Mouse (Mus musculus): Measurements from ENCODE around the gene Tmem131.
"Not testable (repeated sequence)": the region's sequence is repeated elsewhere in the genome, so short reads cannot be mapped to it uniquely, and the experiment has no call there.

Gene Tmem131

DNA sequence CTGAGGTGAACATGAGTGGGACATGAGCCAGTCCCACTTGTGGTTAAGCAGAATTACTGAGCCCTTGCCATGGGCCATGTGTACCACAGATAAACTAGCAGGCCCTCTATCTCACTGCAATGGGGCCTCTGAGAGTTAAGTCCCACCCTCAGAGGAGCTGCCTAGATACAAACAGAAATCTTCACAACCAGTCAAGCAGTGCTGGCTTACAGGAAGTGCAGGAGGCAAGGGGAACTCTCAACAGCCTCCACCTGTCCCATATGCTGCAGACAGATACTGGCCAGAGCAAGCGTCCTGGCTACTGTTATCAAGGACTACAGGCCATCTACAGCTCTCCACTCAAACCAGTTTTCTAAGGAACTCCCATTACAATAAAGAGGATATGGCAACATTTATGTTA lies 23.7 kb downstream of the Tmem131 start:
- no peak for DNase-seq (ENCODE audit: low read depth, low spot score)

DNA sequence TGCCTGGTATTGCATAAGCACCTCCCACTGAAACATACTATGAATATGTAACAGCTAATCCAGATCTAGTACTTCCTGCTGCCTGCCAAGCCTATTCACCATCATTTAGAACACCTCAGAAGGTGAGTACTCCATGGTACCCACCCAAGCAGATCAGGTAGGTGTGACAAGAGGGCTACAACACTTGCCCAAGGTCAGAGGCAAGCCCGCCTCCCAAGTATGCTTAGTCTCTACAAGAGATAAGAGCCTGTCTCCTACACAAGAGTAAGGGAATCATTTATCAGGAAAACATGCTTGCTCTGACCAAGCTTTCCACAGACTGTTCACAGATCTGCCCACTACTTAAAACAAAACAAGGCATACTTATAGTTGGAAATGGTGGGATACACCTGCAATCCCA lies 26.0 kb downstream of the Tmem131 start:
- DNase-seq (ENCODE audit: low read depth, low spot score): no peak

DNA sequence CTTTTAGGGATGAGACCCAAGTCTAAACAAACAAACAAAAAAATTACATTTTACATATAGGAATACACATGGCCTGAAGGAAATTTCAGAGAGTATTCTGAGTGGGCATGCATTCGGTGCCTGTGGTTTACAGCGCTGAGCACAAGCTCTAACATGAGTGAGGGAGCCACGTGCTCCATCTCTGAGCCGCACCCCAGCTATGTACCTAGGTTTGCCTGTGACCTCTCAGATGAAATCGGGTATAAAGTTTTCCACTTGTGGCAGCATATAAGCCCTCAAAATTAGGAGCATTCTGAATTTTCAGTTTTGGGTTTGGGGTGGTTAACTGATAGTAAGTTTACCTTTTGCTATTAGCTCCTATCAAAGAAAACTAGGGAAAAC lies 28.3 kb downstream of the Tmem131 start:
- no peak for DNase-seq (ENCODE audit: low read depth, low spot score)

DNA sequence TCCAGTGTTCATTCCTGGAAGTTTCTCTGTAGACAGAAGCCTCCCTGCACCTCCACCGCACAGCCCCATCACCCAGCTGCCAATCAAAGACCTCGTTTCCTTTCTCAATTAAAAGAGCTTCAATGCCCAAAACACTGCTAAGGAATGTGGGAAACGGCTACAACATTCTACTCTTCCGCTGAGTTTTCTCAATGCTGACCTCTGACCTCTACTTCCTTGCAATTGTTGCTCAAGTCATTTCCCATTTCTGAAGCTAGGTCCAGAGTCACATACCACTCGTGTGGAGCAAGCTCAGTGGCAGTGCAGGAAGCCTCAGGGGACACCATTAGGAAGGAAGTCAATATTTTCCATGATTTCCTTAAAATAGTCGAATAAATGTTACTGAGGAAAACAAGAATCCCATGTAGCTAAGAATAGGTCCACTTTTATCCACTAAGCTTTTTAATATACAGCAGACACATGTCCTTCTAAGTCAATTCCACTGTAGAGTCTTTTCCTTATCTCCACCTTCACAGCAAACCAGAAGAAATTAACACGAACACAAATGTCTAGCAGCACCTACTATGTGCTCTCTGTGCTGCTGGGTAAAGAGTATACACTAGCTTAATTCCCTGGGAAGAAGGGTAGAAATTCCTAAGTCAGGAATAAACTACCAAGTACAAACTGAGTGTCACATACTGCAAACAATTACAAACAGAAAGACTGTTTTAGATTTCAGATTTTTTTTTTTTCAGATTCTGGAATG lies 28.8 kb downstream of the Tmem131 start:
- DNase-seq (ENCODE audit: low read depth, low spot score): peak; percentile 74

DNA sequence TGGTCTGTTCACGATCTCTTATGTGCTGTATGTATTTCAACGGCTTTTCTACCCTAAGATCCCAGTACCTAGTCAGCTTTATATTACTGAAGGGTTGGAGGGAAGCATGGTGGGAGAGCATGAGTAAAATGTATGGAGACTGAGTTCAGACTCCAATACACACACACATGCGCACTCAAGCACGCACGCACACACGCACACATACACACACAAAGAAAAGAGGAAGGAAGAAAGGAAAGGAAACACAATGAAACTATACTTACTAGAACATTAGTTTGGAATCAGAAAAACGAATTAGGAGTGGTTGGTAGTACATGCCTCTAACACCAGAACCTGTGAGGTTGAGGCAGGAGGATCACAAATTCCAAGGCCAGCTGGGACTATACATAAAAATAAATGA lies 29.7 kb downstream of the Tmem131 start:
- no peak for DNase-seq (ENCODE audit: low read depth, low spot score)

DNA sequence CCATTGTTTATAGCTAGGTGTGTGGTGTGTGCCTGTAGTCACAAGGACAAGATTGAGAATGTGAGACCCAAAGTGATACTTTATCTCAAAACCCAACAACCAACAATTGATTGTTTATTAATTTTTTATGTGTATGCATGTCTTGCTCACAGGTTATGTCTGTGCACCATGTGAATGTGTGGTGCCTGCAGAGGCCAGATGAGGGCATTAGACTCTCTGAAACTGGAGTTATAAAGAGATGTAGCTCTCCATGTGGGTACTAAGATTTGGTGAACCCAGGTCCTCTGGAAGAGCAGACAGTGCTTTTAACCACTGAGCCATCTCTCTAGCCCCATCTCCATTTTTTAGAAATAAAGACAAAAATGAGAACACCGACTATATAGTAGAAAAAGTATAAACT lies 31.2 kb downstream of the Tmem131 start:
- no peak for DNase-seq (ENCODE audit: low read depth, low spot score)

DNA sequence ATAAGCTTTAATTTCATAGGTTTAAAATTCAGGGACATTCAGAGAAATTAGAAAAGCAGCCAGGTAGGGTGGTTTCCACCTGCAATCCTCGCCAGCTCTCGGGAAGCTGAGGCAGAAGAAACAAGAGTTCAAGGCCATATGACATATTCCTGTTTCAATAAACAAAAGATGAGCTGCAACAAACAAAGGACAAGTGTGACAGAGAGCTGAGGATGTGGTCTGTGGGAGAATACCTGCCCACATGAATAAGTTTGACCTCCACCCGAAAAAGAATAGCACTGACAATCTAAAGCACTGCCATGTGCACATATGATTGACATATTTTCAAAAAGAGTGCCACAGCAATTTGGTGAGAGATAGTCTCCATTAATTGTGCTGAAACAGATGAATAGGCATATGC lies 31.9 kb downstream of the Tmem131 start:
- no peak for DNase-seq (ENCODE audit: low read depth, low spot score)

DNA sequence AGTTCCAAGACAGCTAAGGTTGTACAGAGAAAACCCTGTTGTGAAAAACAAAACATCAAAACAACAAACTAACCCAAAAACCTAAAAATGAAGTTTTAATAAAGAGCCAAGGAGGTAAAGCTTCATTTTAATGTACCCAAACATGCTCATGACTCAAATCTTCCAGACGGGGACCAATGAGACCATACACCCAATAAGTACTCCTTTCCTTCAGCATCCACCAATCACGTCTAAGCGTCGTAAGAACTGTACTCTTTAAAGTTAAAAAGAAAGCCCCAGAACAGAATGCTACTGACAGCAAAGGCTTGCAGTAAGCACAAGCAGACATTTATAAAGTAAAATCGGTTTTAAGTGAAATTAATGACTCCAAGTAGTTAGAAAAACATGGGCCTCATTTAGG lies 33.1 kb downstream of the Tmem131 start:
- no peak for DNase-seq (ENCODE audit: low read depth, low spot score)

DNA sequence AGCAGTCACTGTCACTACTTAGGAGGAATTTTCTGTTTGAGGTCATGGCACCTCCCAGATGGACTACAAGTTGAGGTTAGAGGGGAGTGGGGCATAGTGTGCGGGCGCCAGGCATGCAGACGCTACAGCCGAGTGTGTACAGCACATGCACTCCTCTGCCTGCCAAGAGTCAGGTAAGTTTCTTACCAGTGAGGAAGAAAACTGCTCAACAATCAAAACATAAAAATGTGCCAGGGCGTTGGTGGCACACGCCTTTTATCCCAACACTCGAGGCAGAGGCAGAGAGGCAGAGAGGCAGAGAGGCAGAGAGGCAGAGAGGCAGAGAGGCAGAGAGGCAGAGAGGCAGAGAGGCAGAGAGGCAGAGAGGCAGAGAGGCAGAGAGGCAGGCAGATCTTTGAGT lies 33.5 kb downstream of the Tmem131 start:
- DNase-seq (ENCODE audit: low read depth, low spot score): not testable (repeated sequence)

DNA sequence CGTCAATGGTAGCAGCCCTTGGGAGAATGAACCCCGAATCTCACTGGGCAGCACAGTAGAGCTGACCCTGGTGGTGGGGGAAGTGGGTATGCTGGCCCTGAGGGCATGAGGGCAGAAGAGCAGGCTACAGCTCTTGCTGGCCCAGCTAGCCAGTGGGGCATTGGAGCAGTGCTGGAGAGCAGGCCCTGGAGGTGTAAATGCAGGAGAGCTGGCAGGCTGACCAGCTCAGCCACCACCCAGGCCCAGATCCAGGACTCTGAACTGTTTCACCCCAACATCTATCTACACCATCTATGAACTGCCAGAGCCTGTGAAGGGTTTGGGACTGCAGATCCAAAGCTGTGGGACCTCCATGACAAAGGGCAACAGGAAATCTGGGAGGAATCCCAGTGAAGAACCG lies 38.2 kb downstream of the Tmem131 start:
- no peak for DNase-seq (ENCODE audit: low read depth, low spot score)

DNA sequence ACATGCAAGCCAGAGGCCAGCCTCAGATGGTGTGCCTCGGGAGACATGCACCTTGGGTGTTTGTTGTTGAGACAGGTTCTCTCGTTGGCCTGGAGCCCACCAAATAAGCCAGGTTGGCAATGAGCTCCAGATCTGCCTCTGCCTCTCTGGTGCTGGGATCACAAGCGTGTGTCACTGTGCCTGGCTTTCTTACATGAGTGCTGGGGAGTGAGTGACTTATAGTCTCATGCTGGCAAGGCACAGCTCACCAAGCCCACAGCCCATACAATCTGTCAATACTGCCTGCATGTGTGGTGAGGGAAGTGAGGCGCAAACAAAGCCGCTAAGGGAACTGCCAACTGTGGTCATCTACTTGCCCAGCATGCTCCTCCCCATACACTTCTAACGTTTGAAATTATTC lies 39.0 kb downstream of the Tmem131 start:
- DNase-seq (ENCODE audit: low read depth, low spot score): no peak

DNA sequence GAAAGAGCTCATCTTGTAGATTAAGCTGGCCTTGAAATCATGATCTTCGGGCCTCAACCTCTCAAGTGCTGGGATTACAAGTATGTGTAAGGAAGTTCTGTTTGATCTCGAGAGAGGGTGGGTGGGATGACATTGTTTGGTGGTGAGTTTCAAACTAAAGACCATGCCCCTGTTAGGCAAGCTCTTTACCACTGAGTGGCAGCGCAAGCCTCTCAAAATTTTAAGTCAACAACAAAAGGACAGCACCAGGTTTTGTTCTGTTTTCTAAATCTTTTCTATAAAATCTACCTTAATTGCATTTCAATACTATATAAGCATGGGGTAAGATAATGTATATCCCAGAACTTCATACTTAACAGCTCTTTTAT lies 39.4 kb downstream of the Tmem131 start:
- no peak for DNase-seq (ENCODE audit: low read depth, low spot score)

DNA sequence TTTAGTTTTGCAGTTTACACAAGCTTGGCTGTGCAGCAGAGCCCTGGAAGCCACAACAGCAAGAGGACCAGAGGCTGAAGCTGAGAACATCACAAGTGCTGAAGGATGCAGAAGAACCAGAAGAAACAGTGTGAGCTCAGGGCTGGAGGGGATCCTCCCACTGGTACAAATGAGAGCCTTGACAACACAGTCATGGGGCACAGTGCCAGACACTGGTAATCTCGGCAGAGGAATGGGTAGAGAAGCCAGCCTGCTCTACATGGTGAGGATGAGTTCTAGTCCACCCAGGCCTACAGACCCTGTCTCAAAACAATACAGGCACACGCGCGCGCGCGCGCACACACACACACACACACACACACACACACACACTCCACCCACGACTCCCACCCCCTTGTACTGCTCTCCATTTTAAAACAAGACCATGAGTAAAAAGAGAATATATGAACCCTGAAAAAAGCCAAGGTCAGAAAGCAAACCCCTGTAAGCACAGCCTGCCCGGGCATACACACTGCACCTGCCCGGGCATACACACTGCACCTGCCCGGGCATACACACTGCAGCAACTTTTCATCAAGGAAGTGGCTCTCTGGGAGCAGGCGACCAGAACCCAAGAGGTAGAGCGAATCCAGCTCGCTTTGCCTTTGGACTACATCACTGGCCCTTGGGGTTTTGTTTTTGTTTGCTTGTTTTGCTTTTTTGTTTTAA lies 39.9 kb downstream of the Tmem131 start:
- DNase-seq (ENCODE audit: low read depth, low spot score): no peak

DNA sequence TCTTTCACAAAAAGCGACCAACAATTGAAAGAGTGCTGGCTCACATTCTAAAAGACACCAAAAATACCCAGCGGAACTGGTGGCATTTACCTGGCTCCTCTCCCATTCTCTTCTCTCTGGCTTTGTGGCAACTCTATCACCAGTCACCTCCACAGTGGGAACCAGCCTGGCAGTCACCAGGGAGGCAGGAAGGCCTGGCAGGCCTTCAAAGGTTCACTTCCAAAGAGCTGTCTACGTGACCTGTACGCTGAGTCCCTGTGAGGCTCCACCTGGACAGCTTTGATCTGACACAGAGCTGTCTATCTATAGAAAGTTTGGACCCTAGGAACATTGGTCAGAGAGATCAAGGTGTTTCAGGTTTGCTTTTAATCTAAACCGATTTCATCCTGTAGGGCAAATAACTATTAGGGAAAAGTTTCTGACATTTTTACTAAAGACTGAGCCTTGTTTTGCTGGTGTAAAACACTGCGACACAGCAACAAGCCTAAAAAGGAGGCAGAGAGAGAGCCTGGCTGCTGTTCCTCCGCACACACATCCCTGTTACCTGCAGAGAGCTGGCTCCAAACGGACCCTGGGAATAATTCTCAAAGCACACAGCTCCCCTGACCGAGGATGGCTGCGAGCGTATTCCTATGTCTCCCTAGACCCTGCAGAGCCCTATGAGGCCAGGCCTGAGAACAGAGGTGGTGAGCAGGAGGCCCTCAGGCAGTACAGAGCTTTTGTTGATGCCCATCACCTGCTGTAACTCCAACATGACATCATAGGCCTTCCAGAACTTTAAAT lies 40.7 kb downstream of the Tmem131 start:
- no peak for DNase-seq (ENCODE audit: low read depth, low spot score)

DNA sequence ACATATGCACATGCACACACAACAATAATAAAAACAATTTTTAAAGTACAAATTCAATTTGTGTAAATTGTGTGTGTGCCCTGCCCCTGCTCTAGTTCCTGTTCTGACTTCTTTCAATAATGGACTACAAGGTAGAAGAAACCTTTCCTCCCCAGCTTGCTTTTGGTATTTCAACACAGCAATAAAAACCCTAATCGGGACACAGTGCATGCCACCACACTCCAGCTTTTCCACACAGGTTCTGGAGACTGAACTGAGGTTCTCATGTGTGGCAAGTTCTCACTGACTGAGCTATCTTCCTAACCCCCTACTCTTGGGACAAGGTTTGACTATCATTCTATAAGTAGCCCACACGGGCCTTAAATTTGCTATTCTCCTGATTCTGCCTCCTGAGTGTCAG lies 43.8 kb downstream of the Tmem131 start:
- DNase-seq (ENCODE audit: low read depth, low spot score): no peak

DNA sequence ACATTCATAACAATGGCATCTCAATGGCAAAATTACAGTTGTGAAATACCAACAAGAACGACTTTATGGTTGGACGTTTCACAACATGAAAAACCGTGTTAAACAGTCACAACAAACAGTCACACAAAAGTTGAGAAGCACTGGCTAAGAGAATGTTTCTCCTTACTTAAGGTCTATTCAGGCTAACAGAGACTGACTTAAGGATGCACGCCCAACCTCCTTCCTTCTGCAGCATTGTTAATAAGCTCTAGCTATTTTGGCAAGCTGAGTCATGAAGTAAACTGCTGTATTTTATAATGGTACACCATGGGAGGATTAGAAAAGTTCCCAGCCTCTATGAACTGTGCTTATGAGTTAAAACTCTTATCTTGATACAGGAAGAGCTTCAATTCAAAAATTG lies 47.0 kb downstream of the Tmem131 start:
- DNase-seq (ENCODE audit: low read depth, low spot score): no peak

DNA sequence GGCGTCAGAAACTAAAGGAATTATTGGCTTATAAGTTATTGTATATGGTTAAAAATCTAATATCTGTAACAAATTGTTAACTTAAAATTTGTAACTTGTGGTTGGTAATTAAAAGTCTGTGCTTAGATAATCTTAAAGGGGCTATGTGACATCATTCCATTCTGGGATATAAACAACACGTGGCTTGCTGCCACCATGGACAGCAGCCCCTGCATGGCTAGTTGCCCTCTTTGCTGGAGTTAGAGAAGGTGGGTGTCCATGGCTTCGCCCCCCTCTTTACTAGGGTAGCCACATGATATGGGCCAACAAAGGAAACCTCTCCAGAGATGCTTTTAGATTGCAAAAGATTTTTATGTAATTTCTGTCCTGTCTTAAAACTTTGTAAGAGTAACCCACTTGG lies 48.0 kb downstream of the Tmem131 start:
- no peak for DNase-seq (ENCODE audit: low read depth, low spot score)

DNA sequence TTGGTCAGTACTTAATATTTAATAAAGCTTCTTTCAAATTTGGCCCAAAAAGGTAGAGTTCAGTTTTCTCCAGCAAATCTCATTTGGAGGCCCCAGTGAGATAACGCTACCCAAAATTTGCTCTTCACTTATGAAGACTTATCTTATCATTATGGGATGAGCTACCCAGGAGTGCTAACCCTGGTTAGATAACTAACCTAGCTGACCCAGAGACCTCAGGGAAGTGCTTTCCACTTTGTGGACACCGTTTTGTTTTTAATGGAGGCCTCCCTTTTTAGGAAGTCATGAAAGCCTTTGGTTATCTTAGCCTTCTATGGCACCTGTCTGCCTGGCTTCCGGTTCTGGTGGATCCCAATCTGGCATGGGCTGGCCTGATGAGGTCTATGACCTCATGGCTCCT lies 49.3 kb downstream of the Tmem131 start:
- no peak for DNase-seq (ENCODE audit: low read depth, low spot score)

DNA sequence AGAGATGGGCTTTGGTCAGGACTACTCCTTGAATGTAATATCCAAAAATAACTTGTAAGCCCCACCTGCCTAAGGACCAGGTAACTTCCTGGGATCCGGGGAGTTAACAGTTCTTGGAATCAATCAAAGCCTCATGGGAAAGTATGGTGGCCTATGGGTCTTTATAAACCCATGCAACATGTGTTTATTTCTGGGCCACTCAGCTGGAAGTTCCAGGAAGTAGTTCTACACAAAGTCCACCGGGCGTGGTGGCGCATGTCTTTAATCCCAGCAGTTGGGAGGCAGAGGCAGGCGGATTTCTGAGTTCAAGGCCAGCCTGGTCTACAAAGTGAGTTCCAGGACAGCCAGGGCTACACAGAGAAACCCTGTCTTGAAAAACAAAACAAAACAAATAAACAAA lies 49.7 kb downstream of the Tmem131 start:
- not testable (repeated sequence) for DNase-seq (ENCODE audit: low read depth, low spot score)

DNA sequence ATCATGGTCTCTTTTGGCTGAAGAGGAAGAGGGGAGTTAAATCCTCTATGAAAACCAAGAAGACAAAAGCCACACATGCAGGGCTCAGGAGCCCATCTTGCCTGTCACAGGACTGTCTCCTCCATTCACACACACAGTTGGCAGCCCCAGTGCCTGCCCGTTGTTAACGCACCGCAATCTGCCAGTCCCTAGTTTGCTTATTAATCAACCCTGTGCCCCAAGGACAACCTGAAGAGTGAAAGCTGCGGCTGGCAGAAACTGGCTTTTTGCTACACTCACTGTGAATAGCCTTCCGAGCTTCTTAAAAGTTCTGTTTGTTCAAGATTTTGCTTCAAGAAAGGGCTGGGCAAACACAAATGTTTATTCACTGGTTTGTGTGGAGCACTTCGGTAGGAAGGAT lies 50.3 kb downstream of the Tmem131 start:
- DNase-seq (ENCODE audit: low read depth, low spot score): no peak

DNA sequence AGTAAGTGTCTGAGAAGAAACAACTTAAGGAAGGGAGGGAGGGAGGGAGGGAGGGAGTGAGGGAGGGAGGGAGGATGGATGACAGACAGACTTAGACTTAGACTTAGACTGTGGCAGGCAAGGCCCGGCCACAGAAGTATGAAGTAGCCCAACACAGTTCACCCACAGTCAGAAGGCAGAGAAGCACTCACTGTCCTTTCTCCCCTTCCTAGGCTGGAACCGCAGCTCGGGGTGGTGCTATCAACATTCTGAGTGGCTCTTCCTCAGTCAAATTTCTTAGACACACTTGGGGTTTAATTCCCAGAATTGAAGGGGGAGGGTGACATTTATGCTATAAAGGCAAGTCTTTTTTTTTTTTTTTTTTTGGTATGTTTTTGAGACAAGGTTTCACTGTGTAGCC lies 51.0 kb downstream of the Tmem131 start:
- no peak for DNase-seq (ENCODE audit: low read depth, low spot score)

DNA sequence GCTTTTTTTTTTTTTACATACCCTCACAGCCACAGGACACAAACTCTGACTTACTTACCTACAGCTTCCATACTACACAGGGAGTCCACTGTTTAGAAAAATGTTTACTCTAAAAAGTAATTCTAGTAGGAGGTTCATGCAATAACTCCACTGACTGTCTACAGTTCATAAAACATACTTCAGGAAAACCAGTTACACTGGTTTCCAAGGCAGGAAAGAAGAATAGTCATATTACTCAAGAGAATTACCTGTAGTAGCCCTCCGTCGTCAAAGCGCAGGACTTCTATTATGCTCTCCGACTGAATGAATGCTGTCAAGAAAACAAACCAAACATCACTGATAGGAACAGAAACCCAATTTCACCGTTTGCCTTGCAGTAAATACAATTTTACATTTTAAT lies 54.5 kb downstream of the Tmem131 start:
- DNase-seq (ENCODE audit: low read depth, low spot score): no peak

DNA sequence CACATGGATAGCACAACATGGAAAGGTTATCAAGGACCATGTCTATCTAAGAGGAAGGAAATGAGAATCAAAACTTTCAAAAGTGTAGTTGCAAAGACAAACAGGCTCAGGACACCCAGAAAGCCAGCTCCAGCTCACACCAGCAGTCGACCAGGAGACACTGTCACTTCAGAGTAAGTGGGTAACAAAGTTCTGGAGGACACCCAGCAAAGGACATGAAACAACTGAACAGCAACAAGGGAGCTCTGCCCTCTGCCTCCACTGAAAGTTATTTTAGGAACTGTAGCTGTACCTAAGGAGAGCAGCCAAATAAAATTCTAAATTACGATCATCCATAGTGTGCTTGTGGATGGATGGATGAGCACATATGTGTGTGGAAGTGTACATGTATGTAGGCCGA lies 56.3 kb downstream of the Tmem131 start:
- DNase-seq (ENCODE audit: low read depth, low spot score): no peak

All from mesoderm, embryonic 11.5 days (tissue).